Mouse (Mus musculus) limb, embryonic 10.5 days (tissue): ENCODE results near the gene Dhx29. TPM values are rescaled to one million over a fixed set of nuclear protein-coding genes. Genes with fewer than 3 reads are reported as not detected.

Source experiments
- DNase-seq: peaks from one replicate; pipeline ENCODE4 v3.0.0-alpha.2; 2017; ENCODE audit warnings: low spot score
- H3K27ac ChIP-seq: fragments of 300-500 bp; sonication (generic); 2 replicates; pipeline ENCODE4 v1.5.1; 2016; ENCODE audit warnings: mild to moderate bottlenecking
- H3K27me3 ChIP-seq: fragments of 300-500 bp; sonication (generic); 2 replicates; pipeline ENCODE4 v1.6.1; 2016; ENCODE audit warnings: low read depth, mild to moderate bottlenecking; ENCODE audit not compliant: poor library complexity, severe bottlenecking
- H3K36me3 ChIP-seq: fragments of 300-500 bp; sonication (generic); 2 replicates; pipeline ENCODE4 v1.6.1; 2016; ENCODE audit warnings: mild to moderate bottlenecking, moderate library complexity
- H3K4me1 ChIP-seq: fragments of 300-500 bp; sonication (generic); 2 replicates; pipeline ENCODE4 v1.6.1; 2016
- H3K4me3 ChIP-seq: fragments of 300-500 bp; sonication (generic); 2 replicates; pipeline ENCODE4 v1.5.1; 2016; ENCODE audit warnings: mild to moderate bottlenecking, moderate library complexity
- H3K9me3 ChIP-seq: fragments of 300-500 bp; sonication (generic); replicated peaks from 2 replicates; pipeline ENCODE4 v1.6.1; 2016; ENCODE audit warnings: mild to moderate bottlenecking
- WGBS: fragments of 180-500 bp; shearing (Covaris S2); methylation state at CpG from one replicate; pipeline ENCODE4 v1.1.7; 2016; 5-methylcytosine and 5-hydroxymethylcytosine counted together
- polyA plus RNA-seq: library from polyadenylated mRNA; unstranded; fragments of >200 nt; fragmentation: Nextera tagmentation; extraction: Ambion mirVana; gene quantifications from 2 replicates; pipeline ENCODE4 v1.2.1, GENCODE M21; 2016

The Dhx29 gene
- polyA plus RNA-seq, 1 experiment from 2014 or later, result 35.0 TPM

- Histone ChIP-seq H3K36me3 (peaks cover 87% of the 10 kb centered on the region), H3K9me3 (no peaks in the 10 kb centered on the region), H3K27ac (no peak overlapping the region), H3K4me3 (no peak overlapping the region), H3K27me3 (no peaks in the 10 kb centered on the region), H3K4me1 (no peaks in the 10 kb centered on the region)
- WGBS, result 96% methylated on average over 9 of the region's 9 CpGs
- no peak for DNase-seq
Measured at GRCm38 (mm10) chr13:112945312-112945711, 18.1 kb downstream of the Dhx29 start.

DNA sequence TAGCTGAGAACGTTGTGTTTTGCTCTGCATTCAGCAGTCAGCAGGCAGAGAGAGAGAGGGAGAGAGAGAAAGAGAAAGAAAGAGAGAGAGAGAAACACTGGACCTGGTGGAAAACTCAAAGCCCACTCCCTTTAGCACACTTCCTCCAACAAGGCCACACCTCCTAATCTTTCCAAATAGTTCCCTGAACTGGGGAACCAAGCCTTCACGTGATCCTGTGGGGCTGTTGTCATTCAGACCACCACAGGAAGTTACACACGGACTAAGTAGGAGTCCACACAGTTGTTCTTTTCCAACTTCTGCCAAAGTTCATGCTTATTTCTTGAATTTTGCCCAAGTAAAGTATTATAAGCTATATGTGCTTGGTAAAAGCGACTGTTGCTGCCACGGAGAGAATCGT lies 18.6 kb downstream of the Dhx29 start:
- H3K4me3 ChIP-seq, result no peak overlapping the region
- H3K36me3 ChIP-seq, result peaks cover 90% of the 10 kb centered on the region
- WGBS, result 91% methylated on average over 6 of the region's 6 CpGs
- H3K27me3 ChIP-seq, result no peaks in the 10 kb centered on the region
- H3K9me3 ChIP-seq, result no peaks in the 10 kb centered on the region
- no peak for DNase-seq
- H3K27ac ChIP-seq, result no peak overlapping the region
- no peaks in the 10 kb centered on the region for H3K4me1 ChIP-seq

GRCm38 (mm10) chr13:112954067-112954466 lies 26.8 kb downstream of the Dhx29 start:
- Histone ChIP-seq H3K36me3 (peaks cover 95% of the 10 kb centered on the region), H3K4me3 (no peak overlapping the region), H3K27ac (no peak overlapping the region), H3K27me3 (no peaks in the 10 kb centered on the region), H3K4me1 (no peaks in the 10 kb centered on the region), H3K9me3 (no peaks in the 10 kb centered on the region)
- DNase-seq, result no peak
- 92% methylated on average over 8 of the region's 8 CpGs for WGBS

- H3K4me3 ChIP-seq, result no peak overlapping the region
- H3K9me3 ChIP-seq, result no peaks in the 10 kb centered on the region
- WGBS, result 84% methylated on average over 5 of the region's 5 CpGs
- DNase-seq, result no peak
- peaks cover 73% of the 10 kb centered on the region for H3K36me3 ChIP-seq
- H3K27ac ChIP-seq, result no peak overlapping the region
- no peaks in the 10 kb centered on the region for H3K4me1 ChIP-seq
- no peaks in the 10 kb centered on the region for H3K27me3 ChIP-seq
Measured at GRCm38 (mm10) chr13:112963081-112963480, 35.8 kb downstream of the Dhx29 start.

DNA sequence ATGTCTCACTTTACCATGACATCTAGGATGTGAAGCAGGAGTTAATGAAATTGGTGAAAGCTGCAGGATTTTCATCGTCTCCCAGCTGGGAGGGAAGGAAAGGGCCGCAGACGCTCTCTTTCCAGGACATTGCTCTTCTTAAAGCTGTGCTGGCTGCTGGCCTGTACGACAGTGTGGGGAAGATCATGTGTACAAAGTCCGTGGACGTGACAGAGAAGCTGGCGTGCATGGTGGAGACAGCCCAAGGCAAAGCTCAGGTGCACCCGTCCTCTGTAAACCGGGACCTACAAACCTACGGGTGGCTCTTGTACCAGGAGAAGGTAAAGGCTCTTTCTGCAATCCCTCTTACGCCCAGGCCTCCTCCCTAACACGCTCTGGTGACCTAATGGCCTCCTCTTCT lies 37.2 kb downstream of the Dhx29 start:
- DNase-seq, result no peak
- H3K27me3 ChIP-seq, result no peaks in the 10 kb centered on the region
- peaks cover 73% of the 10 kb centered on the region for H3K36me3 ChIP-seq
- H3K4me1 ChIP-seq, result no peaks in the 10 kb centered on the region
- H3K9me3 ChIP-seq, result no peaks in the 10 kb centered on the region
- H3K4me3 ChIP-seq, result no peak overlapping the region
- WGBS, result 91% methylated on average over 12 of the region's 12 CpGs
- no peak overlapping the region for H3K27ac ChIP-seq

DNA sequence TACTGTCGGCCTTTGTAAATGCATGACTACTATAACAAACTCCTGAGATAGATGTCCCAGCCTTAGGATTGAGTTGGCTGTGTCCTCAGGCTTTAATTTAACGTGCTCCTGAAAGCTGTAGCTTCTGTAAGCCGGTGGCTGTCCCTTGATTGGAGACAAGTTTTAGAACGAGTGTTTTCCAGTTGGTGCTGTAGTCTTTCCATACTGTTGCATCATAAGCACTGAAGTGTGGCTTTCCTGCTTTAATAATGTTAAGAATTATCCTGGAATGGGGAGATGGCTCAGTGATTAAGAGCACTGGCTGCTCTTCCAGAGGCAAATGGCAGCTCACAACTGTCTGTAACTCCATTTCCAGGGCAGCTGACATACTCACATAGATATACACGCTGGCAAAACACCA lies 40.0 kb downstream of the Dhx29 start:
- H3K27ac ChIP-seq, result no peak overlapping the region
- H3K4me3 ChIP-seq, result no peak overlapping the region
- H3K36me3 ChIP-seq, result peaks cover 67% of the 10 kb centered on the region
- H3K9me3 ChIP-seq, result no peaks in the 10 kb centered on the region
- no peaks in the 10 kb centered on the region for H3K4me1 ChIP-seq
- WGBS, result 90% methylated on average over 5 of the region's 5 CpGs
- no peaks in the 10 kb centered on the region for H3K27me3 ChIP-seq
- DNase-seq, result no peak

GRCm38 (mm10) chr13:112976720-112977119 lies 49.5 kb downstream of the Dhx29 start:
- WGBS, result 43% methylated on average over 10 of the region's 10 CpGs

GRCm38 (mm10) chr13:112985605-112986450 lies 58.6 kb downstream of the Dhx29 start:
- Histone ChIP-seq H3K36me3 (no peaks in the 10 kb centered on the region), H3K9me3 (no peaks in the 10 kb centered on the region), H3K4me1 (peaks cover 62% of the 10 kb centered on the region), H3K27ac (no peak overlapping the region), H3K4me3 (peak overlapping the region; percentile 57; the same call in 1 of the 2 replicates), H3K27me3 (peaks cover 66% of the 10 kb centered on the region)
- WGBS, result 4% methylated on average over 18 of the region's 18 CpGs
- DNase-seq, result peak; percentile 50

More at GRCm38 (mm10) chr13:112976720-112977119, 49.5 kb downstream of the Dhx29 start:
- no peak for DNase-seq
- Histone ChIP-seq H3K36me3 (no peaks in the 10 kb centered on the region), H3K27me3 (peaks cover 21% of the 10 kb centered on the region; the same call in 1 of the 2 replicates), H3K4me1 (peaks cover 7% of the 10 kb centered on the region), H3K27ac (no peak overlapping the region), H3K4me3 (peak overlapping the region; percentile 28), H3K9me3 (no peaks in the 10 kb centered on the region)

- DNase-seq, result no peak
- Histone ChIP-seq H3K4me3 (peak overlapping the region; percentile 57), H3K9me3 (no peaks in the 10 kb centered on the region), H3K27ac (no peak overlapping the region), H3K27me3 (peaks cover 73% of the 10 kb centered on the region), H3K4me1 (peaks cover 62% of the 10 kb centered on the region), H3K36me3 (no peaks in the 10 kb centered on the region)
- WGBS, result under 1% methylated on average over 17 of the region's 17 CpGs
Measured at GRCm38 (mm10) chr13:112986451-112986950, 59.2 kb downstream of the Dhx29 start.

DNA sequence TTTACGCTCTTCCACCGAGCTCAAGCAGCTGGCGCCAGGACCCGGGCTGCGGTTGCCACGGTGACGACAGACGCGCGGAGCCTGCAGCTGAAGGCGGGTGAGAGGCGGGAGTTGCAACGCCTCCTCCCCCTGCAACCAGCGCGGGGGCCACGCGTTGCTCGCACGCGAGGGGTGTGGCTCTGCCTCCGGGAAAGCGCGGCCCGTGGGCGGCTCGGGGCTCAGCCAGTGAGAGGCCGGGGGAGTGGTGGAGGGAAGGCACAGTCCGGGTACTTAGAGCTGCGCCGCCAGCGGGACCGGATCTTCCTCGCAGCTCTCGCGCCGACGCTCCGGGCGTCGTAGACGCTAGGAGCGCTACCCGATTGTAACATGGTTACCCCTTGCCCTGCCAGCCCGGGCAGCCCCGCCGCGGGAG lies 60.3 kb downstream of the Dhx29 start, which contains the start of gene Ccno:
TSS of gene Ccno (plus strand) at position 271 of the 412 bp plus-strand sequence.
- WGBS, result under 1% methylated on average over 47 of the region's 47 CpGs

DNA sequence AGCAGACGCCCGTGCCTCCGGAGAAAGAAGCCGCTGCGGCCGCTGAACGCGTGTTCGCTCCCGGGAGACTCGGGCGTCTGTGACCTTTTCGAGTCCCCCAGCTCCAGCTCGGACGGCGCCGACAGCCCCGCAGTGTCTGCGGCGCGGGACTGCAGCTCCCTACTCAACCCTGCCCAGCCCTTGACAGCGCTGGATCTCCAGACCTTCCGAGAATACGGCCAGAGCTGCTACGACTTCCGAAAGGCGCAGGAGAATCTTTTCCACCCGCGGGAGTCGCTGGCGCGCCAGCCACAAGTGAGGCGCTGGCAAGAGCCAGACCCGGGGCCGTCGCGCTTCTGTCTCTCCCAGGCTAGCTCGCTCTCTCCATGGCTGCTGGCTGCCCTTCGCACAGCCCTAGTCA lies 60.7 kb downstream of the Dhx29 start:
- Histone ChIP-seq H3K27me3 (peaks cover 86% of the 10 kb centered on the region), H3K9me3 (no peaks in the 10 kb centered on the region), H3K36me3 (no peaks in the 10 kb centered on the region), H3K27ac (no peak overlapping the region), H3K4me3 (peak overlapping the region; percentile 57), H3K4me1 (peaks cover 59% of the 10 kb centered on the region)
- DNase-seq, result peak; percentile 70
- WGBS, result under 1% methylated on average over 39 of the region's 39 CpGs

More for the DNA sequence above, 60.3 kb downstream of the Dhx29 start, which contains the start of gene Ccno:
- Histone ChIP-seq H3K27ac (no peak within 1 kb of the TSS), H3K36me3 (no peaks in the 10 kb centered on the region), H3K4me1 (peaks cover 62% of the 10 kb centered on the region), H3K27me3 (peaks cover 81% of the 10 kb centered on the region), H3K4me3 (peak within 1 kb of the TSS; percentile 57), H3K9me3 (no peaks in the 10 kb centered on the region)
- DNase-seq, result peak; percentile 92

DNA sequence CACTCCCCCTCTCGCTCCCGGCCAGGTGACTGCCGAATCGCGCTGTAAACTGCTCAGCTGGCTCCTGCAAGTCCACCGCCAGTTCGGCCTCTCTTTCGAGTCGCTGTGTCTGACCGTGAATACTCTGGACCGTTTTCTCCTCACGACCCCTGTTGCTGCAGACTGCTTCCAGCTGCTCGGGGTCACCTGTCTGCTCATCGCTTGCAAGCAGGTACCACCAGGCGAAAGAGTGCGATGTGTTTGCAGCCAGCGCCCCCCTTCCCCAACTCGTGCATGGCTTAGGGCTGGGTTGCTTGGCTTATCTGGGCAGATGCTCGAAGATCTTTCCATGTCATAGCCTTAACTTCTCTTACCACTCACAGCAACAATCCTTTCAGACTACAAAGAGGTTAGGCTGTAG lies 61.6 kb downstream of the Dhx29 start:
- DNase-seq, result peak; percentile 63
- H3K9me3 ChIP-seq, result no peaks in the 10 kb centered on the region
- H3K27me3 ChIP-seq, result peaks cover 95% of the 10 kb centered on the region
- H3K27ac ChIP-seq, result no peak overlapping the region
- H3K4me3 ChIP-seq, result peak overlapping the region; percentile 57
- no peaks in the 10 kb centered on the region for H3K36me3 ChIP-seq
- WGBS, result 2% methylated on average over 19 of the region's 19 CpGs
- H3K4me1 ChIP-seq, result peaks cover 61% of the 10 kb centered on the region

GRCm38 (mm10) chr13:112989541-112989940 lies 62.3 kb downstream of the Dhx29 start:
- Histone ChIP-seq H3K9me3 (no peaks in the 10 kb centered on the region), H3K36me3 (no peaks in the 10 kb centered on the region), H3K4me3 (peak overlapping the region; percentile 30), H3K27ac (no peak overlapping the region), H3K4me1 (peaks cover 67% of the 10 kb centered on the region), H3K27me3 (peaks cover 96% of the 10 kb centered on the region)
- WGBS, result 2% methylated on average over 23 of the region's 23 CpGs
- peak; percentile 63 for DNase-seq
